Mouse (Mus musculus): ENCODE data around the gene Clip4.

DNA sequence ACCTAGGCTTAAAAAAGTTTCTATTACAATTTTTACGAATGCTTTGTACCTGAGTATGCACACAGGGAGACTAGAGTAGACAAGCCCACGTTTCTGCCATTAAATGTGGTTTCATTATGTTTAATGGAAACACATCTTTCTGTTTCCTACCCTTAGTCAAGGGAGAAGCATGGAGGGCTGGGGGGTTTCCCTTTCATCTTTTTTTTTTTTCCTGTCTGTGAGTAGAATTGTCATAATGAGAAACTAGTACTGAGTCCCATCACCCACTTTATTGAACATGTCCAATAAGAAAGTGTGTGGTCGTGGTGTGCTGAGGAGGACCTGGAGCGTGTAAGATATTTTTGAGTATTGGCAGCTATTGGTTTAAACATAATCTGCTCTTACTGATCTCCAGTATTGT is 94.6 kb downstream of the Clip4 start:
- TF ChIP-seq CTCF (IDR thresholded peaks at IDR 0.05; ENCODE audit: borderline replicate concordance, extremely low read depth, insufficient read depth, insufficient read length) (no peak), POLR2A (IDR thresholded peaks at IDR 0.05; ENCODE audit: borderline replicate concordance, extremely low read depth, insufficient read depth, insufficient read length, poor library complexity, severe bottlenecking) (no peak)
